Mouse (Mus musculus) erythroblast, embryonic 14.5 days (primary cell): ENCODE results near the gene Angptl8. TPM values are rescaled to one million over a fixed set of nuclear protein-coding genes. Genes with fewer than 3 reads are reported as not detected.
"Not testable (repeated sequence)": the region's sequence is repeated elsewhere in the genome, so short reads cannot be mapped to it uniquely, and the experiment has no call there.

Experiments used
- H3K27me3 ChIP-seq: 2 replicates; pipeline ENCODE4 v1.6.1; 2012; ENCODE audit warnings: inconsistent platforms; ENCODE audit not compliant: control insufficient read depth
- H3K36me3 ChIP-seq: 2 replicates; pipeline ENCODE4 v1.6.1; 2012; ENCODE audit warnings: mild to moderate bottlenecking, inconsistent platforms; ENCODE audit not compliant: control insufficient read depth
- H3K4me1 ChIP-seq: 2 replicates; pipeline ENCODE4 v1.6.1; 2012; ENCODE audit warnings: inconsistent platforms; ENCODE audit not compliant: control insufficient read depth
- H3K4me3 ChIP-seq: replicated peaks from 2 replicates; pipeline ENCODE3; 2012; ENCODE audit warnings: moderate library complexity, mild to moderate bottlenecking, inconsistent platforms
- H3K9me3 ChIP-seq: 2 replicates; pipeline ENCODE4 v1.6.1; 2012; ENCODE audit warnings: low read length, inconsistent platforms, mixed read lengths; ENCODE audit not compliant: control insufficient read depth
- GATA1 ChIP-seq: IDR thresholded peaks from 2 replicates; pipeline ENCODE4 v1.6.1; 2012; ENCODE audit warnings: low read length, inconsistent platforms, mixed read lengths
- TAL1 ChIP-seq: IDR thresholded peaks from 3 replicates; pipeline ENCODE4 v1.6.1; 2012; ENCODE audit warnings: low read length, inconsistent platforms, mixed read lengths
- polyA plus RNA-seq: library from polyadenylated mRNA; stranded (reverse); fragments of >175 nt; gene quantifications from 2 replicates; pipeline ENCODE4 v1.2.3, GENCODE M21; 2012

Angptl8 gene
- polyA plus RNA-seq, 1 experiment, result 0.16 TPM

DNA sequence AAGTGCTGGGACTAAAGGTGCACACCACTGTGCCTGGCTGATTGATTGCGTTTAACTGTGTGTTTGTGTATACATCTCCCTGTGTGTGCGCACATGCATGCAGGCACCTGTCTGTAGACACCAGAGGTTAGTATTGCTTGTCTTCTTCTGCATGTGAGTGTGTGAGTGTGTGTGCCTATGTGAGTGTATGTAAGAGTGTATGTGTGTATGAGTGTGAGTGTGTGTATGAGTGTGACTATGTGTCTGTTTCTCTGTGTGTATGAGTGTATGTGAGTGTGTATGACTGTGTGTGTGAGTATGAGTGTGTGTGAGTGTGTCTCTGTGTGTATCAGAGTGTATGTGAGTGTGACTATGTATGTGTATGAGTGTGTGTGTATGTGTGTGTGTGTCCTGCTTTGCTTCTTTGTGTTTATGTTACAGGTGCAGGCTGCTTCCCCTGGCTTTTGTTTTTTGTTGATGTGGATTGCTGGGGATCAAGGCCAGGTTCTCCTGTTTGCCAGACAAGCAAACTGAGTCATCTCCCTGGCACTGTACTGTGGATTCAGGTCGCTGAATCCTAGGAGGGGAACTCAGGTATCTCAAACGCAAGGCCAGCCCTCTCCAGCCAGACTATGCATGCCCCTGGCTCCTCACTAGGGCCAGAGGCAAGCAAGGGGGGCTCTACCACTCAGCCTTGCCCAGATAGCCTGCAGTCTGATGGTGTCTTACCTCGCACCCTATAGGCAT lies 30.5 kb downstream of the Angptl8 start:
- Histone ChIP-seq H3K36me3 (no peaks in the 10 kb centered on the region), H3K4me3 (no peak overlapping the region), H3K9me3 (peaks cover 2% of the 10 kb centered on the region), H3K27me3 (no peaks in the 10 kb centered on the region), H3K4me1 (peaks cover 2% of the 10 kb centered on the region; the same call in 1 of the 2 replicates)
- TF ChIP-seq TAL1 (no peak), GATA1 (no peak)

DNA sequence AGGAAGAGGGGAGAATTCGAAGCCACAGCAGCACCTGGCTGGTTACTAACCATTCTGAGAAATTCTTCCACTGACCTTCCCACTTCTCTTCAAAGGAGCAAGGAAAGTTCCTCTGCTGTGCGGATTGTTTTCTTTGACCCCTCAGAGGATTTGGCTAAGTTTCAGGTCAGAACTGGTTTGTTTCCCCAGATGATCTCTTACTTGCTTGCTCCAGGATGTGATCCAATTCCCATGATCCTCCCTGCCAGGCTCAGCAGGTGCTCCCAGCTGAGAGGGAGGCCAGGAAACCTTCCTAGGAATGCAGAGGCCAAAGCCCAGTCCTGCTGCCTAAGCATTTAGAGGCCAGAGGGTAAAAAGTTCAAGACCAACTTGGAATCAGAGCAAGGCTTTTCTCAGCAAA lies 31.3 kb downstream of the Angptl8 start:
- H3K4me3 ChIP-seq, result no peak overlapping the region
- peaks cover 2% of the 10 kb centered on the region; the same call in 1 of the 2 replicates for H3K4me1 ChIP-seq
- no peaks in the 10 kb centered on the region for H3K36me3 ChIP-seq
- H3K9me3 ChIP-seq, result peaks cover 2% of the 10 kb centered on the region
- TF ChIP-seq TAL1, result no peak
- no peak for TF ChIP-seq GATA1
- no peaks in the 10 kb centered on the region for H3K27me3 ChIP-seq

DNA sequence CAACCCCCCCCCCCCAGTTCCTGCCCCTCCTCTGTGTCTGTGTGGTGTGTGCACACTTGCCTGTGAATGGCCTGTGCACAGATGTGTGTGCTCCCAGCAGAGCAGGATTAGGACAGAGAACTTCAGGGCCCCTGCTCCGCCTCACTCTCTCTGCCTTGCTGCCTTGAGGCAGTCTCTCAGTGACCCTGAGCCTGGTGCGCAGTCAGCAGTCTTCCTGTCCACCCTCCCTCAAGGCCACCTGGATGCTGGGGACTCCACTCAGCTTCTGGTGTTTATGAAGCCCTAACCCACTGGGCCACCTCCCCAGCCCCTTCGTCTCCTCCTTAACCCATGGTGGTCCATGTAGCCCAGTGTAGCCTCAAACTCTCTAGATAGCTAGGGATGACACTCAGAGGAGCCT lies 32.4 kb downstream of the Angptl8 start:
- Histone ChIP-seq H3K4me1 (peaks cover 2% of the 10 kb centered on the region; the same call in 1 of the 2 replicates), H3K9me3 (no peaks in the 10 kb centered on the region), H3K36me3 (no peaks in the 10 kb centered on the region), H3K4me3 (no peak overlapping the region), H3K27me3 (no peaks in the 10 kb centered on the region; the same call in 1 of the 2 replicates)
- TF ChIP-seq TAL1 (no peak), GATA1 (no peak)

DNA sequence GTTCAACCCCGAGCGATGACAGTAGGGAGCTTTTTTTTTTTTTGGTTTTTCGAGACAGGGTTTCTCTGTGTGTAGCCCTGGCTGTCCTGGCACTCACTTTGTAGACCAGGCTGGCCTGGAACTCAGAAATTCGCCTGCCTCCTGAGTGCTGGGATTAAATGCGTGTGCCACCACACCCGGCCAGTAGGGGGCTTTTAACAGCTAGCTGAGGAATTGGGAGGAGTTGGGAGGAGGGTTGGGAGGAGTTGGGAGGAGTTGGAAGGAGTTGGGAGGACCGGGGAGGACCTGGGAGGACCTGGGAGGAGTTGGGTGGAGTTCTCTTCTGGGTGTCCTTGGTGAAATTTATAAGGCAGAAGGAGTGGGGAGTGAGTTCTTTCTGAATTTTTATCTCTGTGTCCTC lies 34.0 kb downstream of the Angptl8 start:
- H3K36me3 ChIP-seq, H3K4me1 ChIP-seq, H3K4me3 ChIP-seq, H3K9me3 ChIP-seq, H3K27me3 ChIP-seq: not testable (repeated sequence)

DNA sequence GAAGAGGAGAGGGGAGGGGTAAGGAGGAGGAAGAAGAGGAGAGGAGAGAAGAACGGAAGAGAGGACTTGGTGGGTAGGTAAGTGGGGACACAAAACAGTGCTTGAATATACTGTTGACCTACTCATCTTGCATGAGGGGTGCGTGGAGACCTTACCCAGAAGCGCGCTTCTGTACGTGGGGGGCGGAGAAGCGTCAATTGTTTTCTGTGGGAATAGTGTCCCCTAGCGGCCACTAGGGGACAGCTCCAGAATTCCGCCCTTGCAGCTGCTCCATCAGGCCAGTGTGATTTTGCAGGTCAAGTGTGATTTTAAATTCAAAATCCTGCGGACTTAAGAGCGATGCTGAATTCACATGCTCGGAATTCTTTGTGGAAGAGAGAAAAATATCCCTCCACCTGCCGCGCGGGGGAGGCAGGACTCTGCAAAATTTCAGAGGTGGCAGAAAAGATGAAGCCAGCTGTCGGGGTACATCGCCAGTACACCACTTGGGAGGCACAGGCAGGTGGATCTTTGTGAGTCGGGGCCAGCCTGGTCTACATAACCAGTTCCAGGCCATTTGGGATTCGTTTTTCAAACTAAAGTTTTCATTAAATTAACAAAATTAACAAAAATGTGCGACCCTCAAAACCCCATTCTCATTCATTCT lies 35.7 kb downstream of the Angptl8 start:
- H3K9me3 ChIP-seq, result no peaks in the 10 kb centered on the region
- no peak overlapping the region for H3K4me3 ChIP-seq
- TF ChIP-seq GATA1 (no peak), TAL1 (no peak)
- no peaks in the 10 kb centered on the region for H3K36me3 ChIP-seq
- no peaks in the 10 kb centered on the region; the same call in 1 of the 2 replicates for H3K27me3 ChIP-seq
- H3K4me1 ChIP-seq, result peaks cover 2% of the 10 kb centered on the region; the same call in 1 of the 2 replicates

DNA sequence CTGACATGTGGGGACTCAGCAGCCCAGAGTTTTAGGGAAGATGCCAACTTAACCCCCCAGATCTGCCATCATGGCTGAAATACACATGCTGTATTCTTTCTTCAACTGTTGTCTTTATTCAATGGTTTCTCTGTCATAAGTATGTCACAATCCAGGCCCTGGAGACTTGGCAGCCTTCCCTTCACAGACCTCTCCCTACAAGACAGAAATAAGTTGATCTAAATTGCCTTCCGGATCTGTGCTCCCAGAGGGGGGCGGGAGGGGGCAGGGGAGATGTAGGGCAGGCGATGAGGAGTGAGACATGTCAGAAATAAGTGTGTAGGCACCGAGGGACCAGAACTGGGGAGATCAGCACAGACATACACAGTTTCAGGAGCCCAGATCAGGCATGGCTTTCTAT lies 36.9 kb downstream of the Angptl8 start:
- no peaks in the 10 kb centered on the region; the same call in 1 of the 2 replicates for H3K27me3 ChIP-seq
- no peak overlapping the region for H3K4me3 ChIP-seq
- H3K9me3 ChIP-seq, result no peaks in the 10 kb centered on the region
- TF ChIP-seq GATA1, result no peak
- no peak for TF ChIP-seq TAL1
- peaks cover 2% of the 10 kb centered on the region; the same call in 1 of the 2 replicates for H3K4me1 ChIP-seq
- H3K36me3 ChIP-seq, result no peaks in the 10 kb centered on the region

DNA sequence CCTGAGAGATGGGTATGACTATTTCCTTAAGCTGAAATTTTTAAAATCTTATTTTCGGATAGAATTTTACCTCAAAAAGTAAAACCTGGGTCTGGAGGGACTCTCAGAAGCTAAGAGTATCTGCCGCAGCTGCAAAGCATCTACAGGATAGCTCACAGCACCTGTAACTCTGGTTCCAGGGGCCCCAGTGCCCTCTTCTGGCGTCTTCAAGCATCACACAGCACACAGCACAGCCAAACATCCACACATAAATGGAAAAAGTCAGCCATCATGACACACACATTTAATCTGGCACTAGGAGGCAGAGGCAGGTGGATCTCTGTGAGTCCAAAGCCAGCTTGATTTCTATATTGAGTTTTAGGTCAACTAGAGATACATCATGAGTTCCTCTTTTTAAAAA lies 41.3 kb downstream of the Angptl8 start:
- no peaks in the 10 kb centered on the region for H3K4me1 ChIP-seq
- H3K4me3 ChIP-seq, result no peak overlapping the region

More for the DNA sequence above, 41.3 kb downstream of the Angptl8 start:
- TF ChIP-seq TAL1, result no peak
- TF ChIP-seq GATA1, result no peak
- Histone ChIP-seq H3K9me3 (peaks cover 12% of the 10 kb centered on the region), H3K36me3 (no peaks in the 10 kb centered on the region), H3K27me3 (no peaks in the 10 kb centered on the region; the same call in 1 of the 2 replicates)

Other genes starting within 250 kb of the Angptl8 start
- gene Timm29, start 242.8 kb upstream of the Angptl8 start, polyA plus RNA-seq, result 0.74 and 1.2 TPM in 2 replicates
- 0.20 and 0.25 TPM in 2 replicates for gene Yipf2, start 242.7 kb upstream of the Angptl8 start, polyA plus RNA-seq
- gene Smarca4, start 219.3 kb upstream of the Angptl8 start, polyA plus RNA-seq, result 11.0 and 11.3 TPM in 2 replicates
- 0.25 and 0.30 TPM in 2 replicates for gene Ldlr, start 112.0 kb upstream of the Angptl8 start, polyA plus RNA-seq
- 27.4 and 32.7 TPM in 2 replicates for gene Spc24, start 75.2 kb upstream of the Angptl8 start, polyA plus RNA-seq
- 0.02 and 0.03 TPM in 2 replicates for gene Kank2, start 36.8 kb upstream of the Angptl8 start, polyA plus RNA-seq
- gene Dock6, start 17.1 kb downstream of the Angptl8 start, polyA plus RNA-seq, result 0.06 and 0.08 TPM in 2 replicates
- gene Rab3d, start 82.7 kb downstream of the Angptl8 start, polyA plus RNA-seq, result 0.07 TPM in 2 replicates
- not detected in 2 replicates for gene Ccdc159, start 92.0 kb downstream of the Angptl8 start, polyA plus RNA-seq
- 0.10 TPM in 2 replicates for gene Tmem205, start 92.0 kb downstream of the Angptl8 start, polyA plus RNA-seq
- 0.05 and 0.06 TPM in 2 replicates for gene Plppr2, start 101.5 kb downstream of the Angptl8 start, polyA plus RNA-seq
- 0.32 and 0.37 TPM in 2 replicates for gene Swsap1, start 120.2 kb downstream of the Angptl8 start, polyA plus RNA-seq
- 80.2 and 112 TPM in 2 replicates for gene Epor, start 128.0 kb downstream of the Angptl8 start, polyA plus RNA-seq
- 0.01 TPM in 1 of 2 replicates, not detected in the other for gene Rgl3, start 153.9 kb downstream of the Angptl8 start, polyA plus RNA-seq
- gene Ccdc151, start 167.1 kb downstream of the Angptl8 start, polyA plus RNA-seq, result 0.02 TPM in 1 of 2 replicates, not detected in the other
- 9.9 and 10.3 TPM in 2 replicates for gene Prkcsh, start 167.3 kb downstream of the Angptl8 start, polyA plus RNA-seq
- 0.02 and 0.03 TPM in 2 replicates for gene Elavl3, start 216.5 kb downstream of the Angptl8 start, polyA plus RNA-seq
- gene Gm49318, start 235.7 kb downstream of the Angptl8 start, polyA plus RNA-seq, result not detected in 2 replicates
- gene Zfp653, start 235.9 kb downstream of the Angptl8 start, polyA plus RNA-seq, result 2.1 and 2.8 TPM in 2 replicates
- 2.7 and 3.0 TPM in 2 replicates for gene Ecsit, start 249.9 kb downstream of the Angptl8 start, polyA plus RNA-seq